Mouse (Mus musculus) olfactory bulb, adult 2 months (tissue): Measurements from ENCODE around the gene Gm1113. TPM values are rescaled to one million over a fixed set of nuclear protein-coding genes. Genes with fewer than 3 reads are reported as not detected.

ENCODE experiments used
- H3K27ac ChIP-seq: fragments of 200-500 bp; 2 replicates; pipeline ENCODE4 v1.5.1; 2012; ENCODE audit warnings: low read depth, low read length; ENCODE audit not compliant: insufficient read depth
- H3K4me1 ChIP-seq: fragments of 200-500 bp; 2 replicates; pipeline ENCODE4 v1.6.1; 2012; ENCODE audit warnings: low read length; ENCODE audit not compliant: control insufficient read depth, insufficient read depth
- H3K4me3 ChIP-seq: fragments of 200-500 bp; 2 replicates; pipeline ENCODE4 v1.5.1; 2012; ENCODE audit warnings: mild to moderate bottlenecking, low read depth, low read length, moderate library complexity; ENCODE audit not compliant: insufficient read depth
- CTCF ChIP-seq: fragments of 200-500 bp; IDR thresholded peaks from 2 replicates; pipeline ENCODE4 v1.5.1; 2012; ENCODE audit warnings: low read depth, mild to moderate bottlenecking, low read length, moderate library complexity; ENCODE audit not compliant: insufficient read depth
- POLR2A ChIP-seq: fragments of 200-500 bp; IDR thresholded peaks from 2 replicates; pipeline ENCODE4 v1.6.1; 2012; ENCODE audit warnings: mild to moderate bottlenecking, low read depth, low read length, moderate library complexity; ENCODE audit not compliant: insufficient read depth
- WGBS: fragments of 180-500 bp; shearing (Covaris S2); methylation state at CpG from one replicate; pipeline ENCODE4 v1.1.7; 2018; 5-methylcytosine and 5-hydroxymethylcytosine counted together
- polyA plus RNA-seq: library from polyadenylated mRNA; stranded (reverse); fragments of >200 nt; gene quantifications from 2 replicates; pipeline ENCODE4 v1.2.4, GENCODE M21; 2012; ENCODE audit warnings: low replicate concordance; ENCODE audit not compliant: missing spikeins, insufficient read depth, insufficient read length

Gm1113 gene
- polyA plus RNA-seq: not detected in 2 replicates

- Histone ChIP-seq H3K4me3 (no peak within 1 kb of the TSS), H3K27ac (no peak within 1 kb of the TSS), H3K4me1 (no peaks in the 10 kb centered on the region)
- TF ChIP-seq POLR2A (no peak), CTCF (no peak)
- 93% methylated on average over 3 of the region's 3 CpGs for WGBS
Observed at GRCm38 (mm10) chr9:35518169-35518568, at the start of gene Gm1113. Gene Gm1113 (minus strand): TSS chr9:35518269.

GRCm38 (mm10) chr9:35564536-35565240, 46.6 kb upstream of the Gm1113 start:
- no peak for TF ChIP-seq POLR2A
- TF ChIP-seq CTCF: no peak
- Histone ChIP-seq H3K4me3 (no peak overlapping the region), H3K27ac (no peak overlapping the region), H3K4me1 (no peaks in the 10 kb centered on the region)
- WGBS: 71% methylated on average over 5 of the region's 5 CpGs

GRCm38 (mm10) chr9:35561583-35561982, 43.5 kb upstream of the Gm1113 start:
- no peaks in the 10 kb centered on the region for H3K4me1 ChIP-seq
- TF ChIP-seq POLR2A: no peak
- TF ChIP-seq CTCF: no peak
- WGBS: 88% methylated on average over 6 of the region's 6 CpGs
- no peak overlapping the region for H3K27ac ChIP-seq
- no peak overlapping the region for H3K4me3 ChIP-seq

- H3K4me1 ChIP-seq: no peaks in the 10 kb centered on the region
- no peak overlapping the region for H3K4me3 ChIP-seq
- H3K27ac ChIP-seq: no peak overlapping the region
- WGBS: 92% methylated on average over 11 of the region's 11 CpGs
- TF ChIP-seq CTCF (no peak), POLR2A (no peak)
Observed at GRCm38 (mm10) chr9:35561076-35561475, 43.0 kb upstream of the Gm1113 start.

- under 1% methylated on average over 31 of the region's 31 CpGs for WGBS
- H3K4me3 ChIP-seq: peak overlapping the region; percentile 41
- TF ChIP-seq CTCF (no peak), POLR2A (peak; percentile 21; the same call in 1 of the 2 replicates)
- no peaks in the 10 kb centered on the region for H3K4me1 ChIP-seq
- H3K27ac ChIP-seq: 0 out of 2 replicates have a peak overlapping the region, but pooled peaks have one; percentile 47
Observed at GRCm38 (mm10) chr9:35559009-35559890, 41.2 kb upstream of the Gm1113 start.

- under 1% methylated on average over 58 of the region's 59 CpGs for whole genome bisulfite sequencing
- Histone ChIP-seq H3K27ac (peak within 1 kb of the TSS; percentile 47; the same call in 1 of the 2 replicates), H3K4me3 (peak within 1 kb of the TSS; percentile 93), H3K4me1 (no peaks in the 10 kb centered on the region)
- TF ChIP-seq CTCF: no peak
- peak; percentile 74 for TF ChIP-seq POLR2A
Observed at GRCm38 (mm10) chr9:35558257-35559008, 40.4 kb upstream of the Gm1113 start, which contains the start of the genes Ddx25 and Pus3. Gene Ddx25 (minus strand): TSS chr9:35558528. Gene Pus3 (plus strand): TSS chr9:35558595.

GRCm38 (mm10) chr9:35556494-35557102, 38.5 kb upstream of the Gm1113 start:
- WGBS: 78% methylated on average over 12 of the region's 12 CpGs
- Histone ChIP-seq H3K27ac (no peak overlapping the region), H3K4me1 (no peaks in the 10 kb centered on the region), H3K4me3 (no peak overlapping the region)
- no peak for TF ChIP-seq POLR2A
- TF ChIP-seq CTCF: no peak

GRCm38 (mm10) chr9:35548455-35548854, 30.4 kb upstream of the Gm1113 start:
- WGBS: 78% methylated on average over 9 of the region's 9 CpGs
- H3K27ac ChIP-seq: no peak overlapping the region
- H3K4me3 ChIP-seq: no peak overlapping the region
- no peaks in the 10 kb centered on the region for H3K4me1 ChIP-seq
- TF ChIP-seq CTCF (no peak), POLR2A (no peak)
